8 mouse cellular contexts compared by ENCODE assay signal in the genomic region with DNA sequence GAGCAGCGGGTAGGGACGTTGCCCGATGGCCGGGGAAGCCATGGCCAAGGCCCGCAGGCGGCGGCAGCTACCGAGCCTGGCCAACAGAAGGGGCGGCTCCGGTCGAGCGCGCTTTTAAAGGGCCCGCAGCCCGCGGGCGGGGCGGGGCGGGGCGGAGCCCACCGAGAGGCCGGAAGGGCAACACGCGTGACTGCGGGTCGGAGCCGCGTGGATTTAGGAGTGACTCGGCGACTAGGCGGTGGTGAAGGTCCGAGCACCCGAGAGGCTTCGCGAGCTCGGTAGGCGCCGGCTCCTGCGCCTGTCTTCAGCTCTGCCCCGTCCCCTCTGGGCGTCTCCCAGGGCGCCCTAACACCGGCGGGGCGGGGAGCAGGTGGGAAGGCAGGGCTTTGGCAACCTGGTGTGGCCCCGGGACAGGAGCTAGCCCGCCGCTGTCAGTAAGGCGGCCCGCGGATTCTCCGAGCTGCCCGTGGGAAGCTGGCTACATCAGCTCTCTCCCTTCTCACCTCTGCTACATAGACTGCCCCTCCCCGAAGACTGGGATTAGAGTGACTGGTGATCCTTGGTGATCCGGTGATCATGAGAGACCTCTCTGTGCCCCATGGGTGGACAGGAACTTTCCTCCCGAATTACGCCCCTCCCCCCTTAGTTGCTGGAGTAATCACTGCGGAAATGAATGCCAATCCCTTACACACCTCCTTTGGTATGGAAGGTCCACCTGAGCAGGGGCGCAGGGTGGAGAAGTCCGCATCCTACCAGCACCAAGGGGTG. TPM values are rescaled to one million over a fixed set of nuclear protein-coding genes. Genes with fewer than 3 reads are reported as not detected.
DNase-seq lines count a peak whose midpoint lies in the region; ATAC-seq and TF ChIP-seq lines count a peak whose summit lies in the region.

A gene (minus strand): TSS at position 170 of the 768 bp plus-strand sequence.

- no peaks in the 10 kb centered on the region for H3K9me3 ChIP-seq in hindbrain, embryonic 16.5 days (ENCODE audit: control insufficient read depth, low read length)

- no peak for TF ChIP-seq CTCF in Patski (IDR thresholded peaks at IDR 0.05)
- TF ChIP-seq CTCF in gastrocnemius, adult 2 months (IDR thresholded peaks at IDR 0.05), result no peak
- TF ChIP-seq CTCF in left cerebral cortex, adult 2 months (IDR thresholded peaks at IDR 0.05), result no peak; the same call in 1 of the 2 replicates

- peak; percentile 55 for ATAC-seq in Patski
- peak; percentile 71 for ATAC-seq in hindbrain, embryonic 16.5 days

- peak within 1 kb of the TSS; percentile 95 for H3K9ac ChIP-seq in hindbrain, embryonic 16.5 days (ENCODE audit: low read depth, low read length)

- 1% methylated on average over 31 of the region's 60 CpGs for WGBS in hindbrain, embryonic 16.5 days
- WGBS in macrophage (ENCODE audit: missing documents), result 2% methylated on average over 36 of the region's 60 CpGs

- peak within 1 kb of the TSS; percentile 92 for H3K4me2 ChIP-seq in hindbrain, embryonic 16.5 days (ENCODE audit: low read length)

- POLR2A ChIA-PET in Patski (lab: Charles Lee), result interaction anchor here (1.1 to 1.7 kb wide), 4 partner anchors 10 to 69 kb away, joined by 3 to 4 read pairs (median 3); no protein-coding TSS in a partner anchor

- no peaks in the 10 kb centered on the region for H3K36me3 ChIP-seq in hindbrain, embryonic 16.5 days (ENCODE audit: control insufficient read depth, insufficient read depth, low read length)
- no peaks in the 10 kb centered on the region for H3K36me3 ChIP-seq in macrophage (ENCODE audit: inconsistent target)

- intact Hi-C loops in gastrocnemius, adult 2 months (cut with DNase I), result loop anchor here (5.0 kb wide), 1 partner anchor 128 kb away; no protein-coding TSS in a partner anchor
- intact Hi-C loops in left cerebral cortex, adult 2 months (cut with DNase I), result loop anchor here (2.0 kb wide), 1 partner anchor 34 kb away; no protein-coding TSS in a partner anchor

- H3K79me2 ChIP-seq in macrophage (ENCODE audit: inconsistent target), result no peaks in the 10 kb centered on the region

- H3K27ac ChIP-seq in gastrocnemius, adult 2 months, result peak within 1 kb of the TSS; percentile 79
- H3K27ac ChIP-seq in hindbrain, embryonic 16.5 days (ENCODE audit: low read depth, low read length), result peak within 1 kb of the TSS; percentile 65
- H3K27ac ChIP-seq in left cerebral cortex, adult 2 months, result peak within 1 kb of the TSS; percentile 91
- H3K27ac ChIP-seq in macrophage, result peak within 1 kb of the TSS; percentile 29

- peaks cover 14% of the 10 kb centered on the region for H3K4me1 ChIP-seq in hindbrain, embryonic 16.5 days (ENCODE audit: control insufficient read depth, insufficient read depth, low read depth, low read length)

- no peak for DNase-seq in Patski (ENCODE audit: low read depth, low spot score)
- DNase-seq in cerebellum, postnatal 36 days, result peak; percentile 81 to 84
- peak; percentile 85 for DNase-seq in gastrocnemius, adult 2 months
- DNase-seq in left cerebral cortex, adult 2 months (ENCODE audit: extremely low spot score in 1 of 2, low spot score in 2 of 2), result peak; percentile 66 to 69
- peak; percentile 62 for DNase-seq in right cerebral cortex, adult 18-20 months
- peak; percentile 87 for DNase-seq in urinary bladder, postnatal 25 days (ENCODE audit: low spot score)

- in situ Hi-C loops in Patski (cut with MboI; ENCODE audit: low pct_unique_long_range_greater_than_20kb), result no loop called here

- CTCF ChIA-PET in Patski (lab: Charles Lee), result interaction anchor here (0.9 to 9.1 kb wide), 19 partner anchors 8 to 129 kb away, joined by 3 to 79 read pairs (median 4); no protein-coding TSS in a partner anchor

- peak within 1 kb of the TSS; percentile 88 for H3K4me3 ChIP-seq in gastrocnemius, adult 2 months
- peak within 1 kb of the TSS; percentile 79 for H3K4me3 ChIP-seq in hindbrain, embryonic 16.5 days (ENCODE audit: low read length)
- peak within 1 kb of the TSS; percentile 78 for H3K4me3 ChIP-seq in left cerebral cortex, adult 2 months
- H3K4me3 ChIP-seq in macrophage (ENCODE audit: inconsistent target), result peak within 1 kb of the TSS; percentile 62

- H3K27me3 ChIP-seq in Patski, result no peaks in the 10 kb centered on the region
- H3K27me3 ChIP-seq in hindbrain, embryonic 16.5 days (replicated peaks; ENCODE audit: control insufficient read depth, insufficient read depth, low read length), result no peaks in the 10 kb centered on the region

RNA-seq across cellular contexts. Expression of the gene that starts here (rescaled TPM):
- polyA plus RNA-seq in Patski (2021), result 9.5 TPM
- 1 to 10 TPM in 1 of 2 experiments, under 1 TPM in 1; 0.71 to 1.1 TPM for total RNA-seq in gastrocnemius, adult 2 months (2021)
- 5.5 and 6.7 TPM in 2 replicates for polyA plus RNA-seq in hindbrain, embryonic 16.5 days (2015; fragmentation: Nextera tagmentation; extraction: Ambion mirVana)
- 10 to 100 TPM; 27.2 to 32.1 TPM for total RNA-seq in left cerebral cortex, adult 2 months (2021)
- 10 to 100 TPM in 25 of 26 experiments, 1 to 10 TPM in 1; 8.9 to 37.5 (median 19.6) TPM for total RNA-seq in macrophage (2018; cell fraction: chromatin; rRNA removed)
- total RNA-seq in macrophage (2018; cell fraction: cytosol; rRNA removed), result 10 to 100 TPM; 20.0 to 56.2 (median 35.3) TPM
- 10 to 100 TPM; 14.7 to 47.2 (median 30.6) TPM for total RNA-seq in macrophage (2018; cell fraction: nucleus; rRNA removed)
- polyA plus RNA-seq in macrophage (2018), result 28.9 to 47.9 TPM (median 35.4 TPM) in 3 replicates

Comparison
In these comparisons a context has a peak if more than half of its experiments do, and no peak if none do; other contexts are left out.
1. RNA of the gene that starts here (total RNA-seq): 27.2 to 32.1 TPM in left cerebral cortex, adult 2 months; 0.71 to 1.1 TPM in gastrocnemius, adult 2 months; every median in the first group is over 10 times any median in the second.
2. H3K27ac ChIP-seq: peak in every context shown above with its lines; median percentile 91 in left cerebral cortex, adult 2 months; 79 in gastrocnemius, adult 2 months; 65 in hindbrain, embryonic 16.5 days; 29 in macrophage.
3. Peak in every context shown above with its lines, with median percentiles within 50 percentile points of each other: H3K4me3 ChIP-seq.